Mouse (Mus musculus): ENCODE measurements around the gene Yars.

Yars gene

DNA sequence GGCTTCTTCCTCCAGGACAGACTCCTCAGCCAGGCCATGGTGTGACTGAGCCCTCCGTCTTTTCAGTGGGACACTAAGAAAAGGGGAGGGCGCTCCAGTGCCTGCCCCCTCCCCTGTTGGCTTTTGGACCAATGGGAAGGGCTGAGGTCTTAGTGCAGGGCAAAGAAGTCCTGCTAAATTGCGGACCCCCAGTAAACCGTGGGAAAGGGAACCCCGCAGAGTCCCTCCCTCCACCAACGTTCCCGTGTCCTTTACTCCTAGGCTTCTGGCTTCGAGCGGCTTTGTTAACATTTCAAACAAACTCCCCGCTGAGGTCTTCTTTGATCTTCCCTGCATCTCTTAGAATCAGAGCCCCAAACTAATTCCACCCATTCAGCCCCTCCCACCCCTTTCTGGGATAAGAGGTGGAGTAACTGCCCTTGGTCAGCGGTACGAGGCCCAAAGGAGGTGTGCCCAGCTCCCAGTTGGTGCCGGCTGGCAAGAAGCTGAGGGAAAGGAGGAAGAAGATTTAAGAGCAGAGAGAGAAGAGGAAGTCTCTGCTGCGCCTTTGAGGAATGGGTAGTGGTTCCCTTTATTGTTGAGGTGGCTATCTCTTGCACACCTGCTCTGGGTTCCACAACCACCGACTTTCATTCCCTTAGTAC is 62.0 kb downstream of the Yars start:
- DNase-seq (ENCODE audit: low spot score in 2 of 2), result no peak

DNA sequence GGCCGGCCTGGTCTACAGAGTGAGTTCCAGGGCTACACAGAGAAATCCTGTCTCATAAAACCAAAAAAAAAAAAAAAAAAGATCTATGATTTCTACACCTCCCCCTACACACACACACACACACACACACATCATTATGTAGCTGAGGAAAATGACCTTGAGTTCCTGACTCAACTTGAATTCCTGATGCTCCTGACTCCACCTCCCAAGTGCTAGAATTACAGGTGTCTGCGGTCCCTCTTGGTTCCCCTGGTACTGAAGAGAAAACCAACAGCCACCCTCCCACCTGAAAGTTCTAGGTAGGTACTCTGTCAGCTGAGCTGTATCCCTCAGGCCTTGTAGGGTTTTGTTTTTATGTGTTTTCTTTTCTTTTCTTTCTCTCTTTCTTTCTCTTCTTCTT is 62.9 kb downstream of the Yars start:
- no peak for DNase-seq (ENCODE audit: low spot score in 2 of 2)

DNA sequence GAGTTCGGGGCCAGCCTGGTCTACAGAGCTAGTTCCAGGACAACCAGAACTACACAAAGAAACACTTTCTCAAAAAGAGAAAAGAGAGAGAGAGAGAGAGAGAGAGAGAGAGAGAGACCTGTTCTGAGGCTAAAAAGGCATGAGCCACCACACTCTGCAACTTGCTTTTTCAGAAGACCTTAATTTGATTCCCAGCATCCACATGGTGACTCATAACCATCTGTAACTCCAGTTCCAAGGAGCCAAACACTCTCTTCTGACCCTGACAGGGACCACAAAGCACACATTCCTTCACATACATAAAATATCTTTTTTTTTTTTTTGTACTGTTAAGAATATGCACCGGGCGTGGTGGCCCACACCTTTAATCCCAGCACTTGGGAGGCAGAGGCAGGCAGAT is 65.0 kb downstream of the Yars start:
- DNase-seq (ENCODE audit: low spot score in 2 of 2), result no peak

DNA sequence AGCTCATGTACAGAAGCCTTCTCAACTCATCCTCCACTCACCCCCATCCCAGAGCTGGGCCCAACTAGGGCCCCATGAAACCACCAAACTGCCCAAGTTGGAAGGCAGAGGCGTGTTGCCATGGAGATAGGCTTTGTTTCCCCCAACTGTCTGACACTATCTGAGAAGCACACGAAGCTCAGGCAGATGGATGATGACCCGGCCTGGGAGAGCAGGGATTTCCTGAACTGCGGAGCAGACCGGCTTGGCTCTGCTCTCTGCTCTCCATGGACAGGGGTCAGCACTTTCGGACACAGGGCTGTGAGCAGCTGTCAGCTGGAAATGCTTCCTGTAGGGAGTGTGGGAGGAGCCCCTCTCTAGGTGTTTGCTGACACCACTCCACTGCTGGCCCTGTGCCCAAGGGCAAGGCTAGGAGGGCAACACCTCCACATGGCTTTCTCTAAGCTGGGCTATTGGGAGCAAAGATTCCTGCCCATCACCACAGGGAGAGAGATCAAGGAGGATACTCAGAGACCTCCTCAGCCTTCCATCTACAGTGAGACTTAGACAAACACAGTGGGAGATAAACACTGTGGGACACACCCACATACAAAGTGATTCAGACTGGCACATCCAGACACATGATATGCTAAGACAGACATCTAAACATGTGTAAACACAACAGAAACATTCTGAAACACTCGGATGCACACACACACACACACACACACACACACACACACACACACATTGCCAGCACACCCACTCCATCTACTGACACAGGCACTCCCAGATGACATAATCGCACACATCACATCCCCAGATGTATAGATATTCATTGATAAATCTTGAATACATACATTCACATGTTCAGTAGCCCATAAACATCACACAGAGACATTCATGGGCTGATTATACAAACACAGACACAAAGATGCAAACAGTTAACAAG is 67.2 kb downstream of the Yars start:
- no peak for DNase-seq (ENCODE audit: low spot score in 2 of 2)

DNA sequence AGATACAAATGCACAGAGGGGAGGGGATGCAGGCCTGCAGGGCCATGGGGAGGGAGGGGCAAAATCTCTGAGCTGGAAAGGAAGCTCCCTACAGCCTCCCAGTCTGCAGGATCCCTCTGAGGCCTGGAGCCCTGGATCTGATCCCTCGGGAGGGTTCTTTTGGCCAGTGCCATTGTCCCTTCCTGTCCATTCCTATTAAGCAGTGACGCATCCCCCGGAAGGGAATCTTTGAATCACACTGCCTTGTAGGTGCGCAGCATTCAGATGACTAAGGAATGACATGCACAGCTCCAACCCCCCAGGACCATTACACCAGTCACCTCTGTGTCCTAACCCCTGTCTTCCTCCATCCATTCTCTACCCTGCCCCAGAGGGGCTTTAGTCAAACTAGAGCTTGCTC is 69.5 kb downstream of the Yars start:
- no peak for DNase-seq (ENCODE audit: low spot score in 2 of 2)

DNA sequence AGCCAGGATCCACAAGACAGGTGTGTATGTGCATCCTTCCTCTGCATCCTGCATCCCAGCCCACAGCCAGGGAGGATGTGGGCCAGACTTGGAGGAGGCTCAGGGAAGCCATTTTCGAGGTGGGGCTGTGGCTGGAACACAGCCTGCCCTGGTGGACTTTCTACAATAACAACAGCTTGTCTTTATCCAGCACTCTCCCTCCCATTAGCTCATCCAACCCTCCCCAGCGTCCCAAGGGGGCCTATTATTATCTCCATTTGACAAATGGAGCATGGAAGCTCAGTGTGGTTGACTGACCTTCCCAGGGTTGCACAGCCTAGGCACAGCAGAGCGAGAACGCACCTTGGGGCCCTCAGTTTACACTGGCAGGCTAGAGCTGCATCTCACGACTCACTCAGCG is 71.1 kb downstream of the Yars start:
- no peak for DNase-seq (ENCODE audit: low spot score in 2 of 2)

DNA sequence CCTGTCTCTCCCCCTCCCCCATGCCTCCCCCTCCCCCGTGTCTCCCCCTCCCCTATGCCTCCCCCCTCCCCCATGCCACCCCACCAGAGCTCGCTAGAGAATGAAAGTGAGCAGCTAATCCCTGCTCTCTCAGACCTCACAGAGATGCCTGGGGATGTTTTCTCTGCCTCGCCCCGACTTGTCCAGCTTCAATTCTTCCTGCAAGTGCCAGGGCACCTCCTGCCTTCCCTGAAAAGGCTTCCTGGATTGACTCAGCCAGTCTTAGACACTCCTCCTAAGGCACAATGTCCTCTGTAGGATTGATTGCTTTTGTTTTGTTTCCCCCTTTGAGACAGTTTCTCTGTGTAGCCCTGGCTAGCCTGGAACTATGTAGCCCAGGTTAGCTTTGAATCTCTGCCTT is 71.6 kb downstream of the Yars start, which contains the start of gene C77080:
C77080 (minus strand) TSS at position 209 of the 400 bp plus-strand sequence.
- DNase-seq (ENCODE audit: low spot score in 2 of 2), result no peak

DNA sequence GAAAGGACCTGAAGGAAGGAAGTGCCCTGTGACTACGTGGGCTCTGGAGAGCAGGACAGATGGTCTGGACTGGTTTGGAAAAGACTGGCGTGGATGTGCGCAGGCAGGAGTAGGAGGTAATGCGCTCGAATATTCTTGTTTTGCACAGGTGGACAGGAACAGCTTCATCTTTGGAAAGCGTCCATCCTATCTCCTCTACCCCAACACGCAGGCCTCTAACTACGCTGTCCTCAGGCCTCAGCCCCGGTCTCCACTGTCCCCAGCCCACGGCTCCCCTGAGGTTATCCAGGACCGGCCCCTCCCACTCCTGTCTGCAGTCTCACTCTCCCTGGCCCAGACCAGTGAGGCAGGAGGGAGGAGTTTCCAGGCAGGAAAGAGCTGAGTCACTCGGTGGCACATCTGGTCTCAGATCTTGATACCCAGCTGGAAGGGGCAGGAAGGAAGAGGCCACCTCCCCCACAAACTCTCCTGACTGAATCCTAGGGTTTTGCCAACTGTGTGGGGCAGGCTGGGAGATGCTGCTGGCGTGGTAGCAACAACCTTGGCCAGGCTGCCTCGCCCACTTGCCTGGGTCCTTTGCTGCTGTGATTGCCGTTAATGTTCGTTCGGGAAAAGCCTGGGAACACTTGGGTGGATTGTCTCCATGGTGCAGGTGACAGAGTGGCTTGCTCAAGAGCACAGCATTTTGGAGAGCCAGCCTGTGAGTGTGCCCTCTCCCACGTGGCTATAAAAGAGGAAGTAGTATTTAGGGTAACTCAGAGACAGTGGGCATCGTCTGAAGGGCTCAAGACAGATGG is 73.9 kb downstream of the Yars start:
- DNase-seq (ENCODE audit: low spot score in 2 of 2), result peak; percentile 57 to 69

DNA sequence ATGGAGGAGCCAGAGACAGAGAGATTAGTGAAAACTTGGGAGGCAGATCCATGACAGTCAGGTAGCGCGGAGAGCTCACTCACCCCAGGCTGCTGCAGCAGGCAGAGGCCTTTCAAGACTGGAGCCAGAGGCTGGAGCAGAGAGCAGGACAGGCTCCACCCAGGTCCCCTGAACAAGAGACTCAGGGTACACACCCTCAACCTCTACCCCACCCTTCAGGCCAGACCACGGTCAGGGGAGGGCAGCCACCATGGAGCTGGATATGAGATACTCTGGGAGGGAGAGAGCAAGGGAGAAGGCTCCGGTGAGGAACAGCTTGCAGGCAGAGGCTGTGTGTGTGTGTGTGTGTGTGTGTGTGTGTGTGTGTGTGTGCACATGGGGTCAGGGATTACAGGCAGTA is 76.6 kb downstream of the Yars start:
- DNase-seq (ENCODE audit: low spot score in 2 of 2), result no peak

DNA sequence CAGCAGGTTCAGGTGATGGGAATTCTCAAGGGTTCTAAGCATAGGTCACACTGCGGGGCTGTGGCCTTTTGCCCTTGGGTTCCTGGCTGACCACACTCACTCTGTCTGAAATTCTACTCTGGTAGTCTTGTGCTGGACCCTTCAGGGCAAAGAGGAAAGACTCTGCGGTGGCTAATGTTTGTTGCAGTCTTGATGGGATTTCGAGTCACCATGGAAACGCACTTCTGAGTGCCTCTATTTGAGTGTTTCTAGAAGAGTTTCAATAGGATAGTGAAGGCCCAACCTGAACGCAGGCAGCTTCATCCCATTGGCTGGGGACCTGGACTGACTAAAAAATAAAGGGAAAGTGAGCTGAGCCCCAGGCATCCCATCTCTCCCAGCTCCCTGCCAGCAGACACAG is 77.3 kb downstream of the Yars start:
- no peak for DNase-seq (ENCODE audit: low spot score in 2 of 2)

DNA sequence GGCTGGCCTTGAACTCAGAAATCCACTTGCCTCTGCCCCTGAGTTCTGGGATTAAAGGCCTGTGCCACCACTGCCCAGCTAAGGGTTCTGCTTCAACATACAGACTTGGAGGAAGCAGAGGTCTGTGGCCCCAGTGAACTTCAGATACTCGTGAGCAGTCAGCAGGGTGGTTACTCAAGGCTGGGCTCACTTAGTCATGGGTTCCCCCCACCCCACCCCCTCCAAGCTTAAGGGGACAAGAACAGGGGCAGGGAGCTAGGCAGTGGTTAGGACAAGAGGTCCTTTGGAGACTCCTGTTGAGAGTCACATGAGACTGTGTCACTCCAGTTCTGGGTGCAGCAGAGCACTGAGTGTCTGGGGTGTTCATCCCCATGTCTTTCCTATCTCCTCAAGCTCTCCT is 79.1 kb downstream of the Yars start:
- no peak for DNase-seq (ENCODE audit: low spot score in 2 of 2)
